Mouse (Mus musculus): ENCODE results near the gene Prm2.

- TF ChIP-seq MAX (IDR thresholded peaks at IDR 0.05; ENCODE audit: low read depth) = no peak
- no peak for TF ChIP-seq TCF12 (IDR thresholded peaks at IDR 0.05; ENCODE audit: insufficient read depth, poor library complexity, severe bottlenecking)
- no peak for TF ChIP-seq USF1 (IDR thresholded peaks at IDR 0.05; ENCODE audit: low read depth)
- TF ChIP-seq POLR2AphosphoS2 (IDR thresholded peaks at IDR 0.05; ENCODE audit: insufficient read length, low read depth) = no peak
- no peak for TF ChIP-seq POLR2A (IDR thresholded peaks at IDR 0.05; ENCODE audit: insufficient read length, low read depth)
- TF ChIP-seq CEBPB (IDR thresholded peaks at IDR 0.05; ENCODE audit: insufficient read depth, poor library complexity, severe bottlenecking) = no peak
- TF ChIP-seq SRF (IDR thresholded peaks at IDR 0.05; ENCODE audit: control insufficient read depth, insufficient read length, low read depth) = no peak
- no peak for TF ChIP-seq MYOD1 (IDR thresholded peaks at IDR 0.05; ENCODE audit: control insufficient read depth in 1 of 3, insufficient read length in 2 of 3, low read depth in 2 of 3)
- no peak for TF ChIP-seq REST (IDR thresholded peaks at IDR 0.05; ENCODE audit: insufficient read depth, insufficient read length)
- no peak for TF ChIP-seq E2F4 (IDR thresholded peaks at IDR 0.05; ENCODE audit: insufficient read depth)
Measured at GRCm38 (mm10) chr16:10840018-10840417, 44.1 kb upstream of the Prm2 start.
